Mouse (Mus musculus): ENCODE measurements around the gene Dscaml1. TPM values are rescaled to one million over a fixed set of nuclear protein-coding genes. Genes with fewer than 3 reads are reported as not detected.

Gene Dscaml1
- polyA plus RNA-seq, 1 experiment = 32.4 TPM

- H3K4me3 ChIP-seq (ENCODE audit: control insufficient read depth, low read depth, low read length) = no peak overlapping the region
- H3K36me3 ChIP-seq (ENCODE audit: control insufficient read depth, insufficient read depth, low read length) = no peaks in the 10 kb centered on the region
- H3K4me1 ChIP-seq (ENCODE audit: control insufficient read depth, insufficient read depth, low read length) = no peaks in the 10 kb centered on the region
- H3K27ac ChIP-seq (ENCODE audit: control insufficient read depth, insufficient read depth, low read depth, low read length) = no peak overlapping the region
- TF ChIP-seq CTCF (IDR thresholded peaks at IDR 0.05; ENCODE audit: control insufficient read depth, insufficient read depth, insufficient replicate concordance, low read depth, low read length) = no peak
- no peak for TF ChIP-seq POLR2A (IDR thresholded peaks at IDR 0.05; ENCODE audit: control insufficient read depth, low read depth, low read length)
- no peaks in the 10 kb centered on the region for H3K27me3 ChIP-seq (ENCODE audit: control insufficient read depth, insufficient read depth, low read length)
Observed at GRCm38 (mm10) chr9:45740584-45740980, 314.2 kb downstream of the Dscaml1 start.

GRCm38 (mm10) chr9:45745451-45745850 is 319.0 kb downstream of the Dscaml1 start:
- H3K4me3 ChIP-seq (ENCODE audit: control insufficient read depth, low read depth, low read length) = no peak overlapping the region
- no peaks in the 10 kb centered on the region for H3K36me3 ChIP-seq (ENCODE audit: control insufficient read depth, insufficient read depth, low read length)
- no peak overlapping the region for H3K27ac ChIP-seq (ENCODE audit: control insufficient read depth, insufficient read depth, low read depth, low read length)
- no peaks in the 10 kb centered on the region for H3K4me1 ChIP-seq (ENCODE audit: control insufficient read depth, insufficient read depth, low read length)
- no peak for TF ChIP-seq POLR2A (IDR thresholded peaks at IDR 0.05; ENCODE audit: control insufficient read depth, low read depth, low read length)
- no peak for TF ChIP-seq CTCF (IDR thresholded peaks at IDR 0.05; ENCODE audit: control insufficient read depth, insufficient read depth, insufficient replicate concordance, low read depth, low read length)
- no peaks in the 10 kb centered on the region for H3K27me3 ChIP-seq (ENCODE audit: control insufficient read depth, insufficient read depth, low read length)

- no peak overlapping the region for H3K27ac ChIP-seq (ENCODE audit: control insufficient read depth, insufficient read depth, low read depth, low read length)
- TF ChIP-seq POLR2A (IDR thresholded peaks at IDR 0.05; ENCODE audit: control insufficient read depth, low read depth, low read length) = no peak
- TF ChIP-seq CTCF (IDR thresholded peaks at IDR 0.05; ENCODE audit: control insufficient read depth, insufficient read depth, insufficient replicate concordance, low read depth, low read length) = no peak
- no peaks in the 10 kb centered on the region for H3K4me1 ChIP-seq (ENCODE audit: control insufficient read depth, insufficient read depth, low read length)
- H3K4me3 ChIP-seq (ENCODE audit: control insufficient read depth, low read depth, low read length) = no peak overlapping the region
- no peaks in the 10 kb centered on the region for H3K27me3 ChIP-seq (ENCODE audit: control insufficient read depth, insufficient read depth, low read length)
- H3K36me3 ChIP-seq (ENCODE audit: control insufficient read depth, insufficient read depth, low read length) = no peaks in the 10 kb centered on the region
Observed at GRCm38 (mm10) chr9:45749917-45750316, 323.5 kb downstream of the Dscaml1 start.

GRCm38 (mm10) chr9:45754452-45755091 is 328.1 kb downstream of the Dscaml1 start:
- no peak overlapping the region for H3K27ac ChIP-seq (ENCODE audit: control insufficient read depth, insufficient read depth, low read depth, low read length)

GRCm38 (mm10) chr9:45766195-45766594 is 339.8 kb downstream of the Dscaml1 start:
- TF ChIP-seq POLR2A (IDR thresholded peaks at IDR 0.05; ENCODE audit: control insufficient read depth, low read depth, low read length) (no peak), CTCF (IDR thresholded peaks at IDR 0.05; ENCODE audit: control insufficient read depth, insufficient read depth, insufficient replicate concordance, low read depth, low read length) (no peak)
- Histone ChIP-seq H3K4me3 (ENCODE audit: control insufficient read depth, low read depth, low read length) (no peak overlapping the region), H3K4me1 (ENCODE audit: control insufficient read depth, insufficient read depth, low read length) (peaks cover 19% of the 10 kb centered on the region), H3K27ac (ENCODE audit: control insufficient read depth, insufficient read depth, low read depth, low read length) (no peak overlapping the region), H3K27me3 (ENCODE audit: control insufficient read depth, insufficient read depth, low read length) (no peaks in the 10 kb centered on the region), H3K36me3 (ENCODE audit: control insufficient read depth, insufficient read depth, low read length) (no peaks in the 10 kb centered on the region)

More at GRCm38 (mm10) chr9:45754452-45755091, 328.1 kb downstream of the Dscaml1 start:
- H3K36me3 ChIP-seq (ENCODE audit: control insufficient read depth, insufficient read depth, low read length) = no peaks in the 10 kb centered on the region
- TF ChIP-seq CTCF (IDR thresholded peaks at IDR 0.05; ENCODE audit: control insufficient read depth, insufficient read depth, insufficient replicate concordance, low read depth, low read length) (peak; percentile 79; the same call in 1 of the 2 replicates), POLR2A (IDR thresholded peaks at IDR 0.05; ENCODE audit: control insufficient read depth, low read depth, low read length) (no peak)
- no peaks in the 10 kb centered on the region for H3K27me3 ChIP-seq (ENCODE audit: control insufficient read depth, insufficient read depth, low read length)
- no peaks in the 10 kb centered on the region for H3K4me1 ChIP-seq (ENCODE audit: control insufficient read depth, insufficient read depth, low read length)
- H3K4me3 ChIP-seq (ENCODE audit: control insufficient read depth, low read depth, low read length) = no peak overlapping the region

- no peak overlapping the region for H3K4me3 ChIP-seq (ENCODE audit: control insufficient read depth, low read depth, low read length)
- no peak for TF ChIP-seq POLR2A (IDR thresholded peaks at IDR 0.05; ENCODE audit: control insufficient read depth, low read depth, low read length)
- TF ChIP-seq CTCF (IDR thresholded peaks at IDR 0.05; ENCODE audit: control insufficient read depth, insufficient read depth, insufficient replicate concordance, low read depth, low read length) = no peak
- no peaks in the 10 kb centered on the region for H3K36me3 ChIP-seq (ENCODE audit: control insufficient read depth, insufficient read depth, low read length)
- no peaks in the 10 kb centered on the region for H3K27me3 ChIP-seq (ENCODE audit: control insufficient read depth, insufficient read depth, low read length)
- H3K27ac ChIP-seq (ENCODE audit: control insufficient read depth, insufficient read depth, low read depth, low read length) = no peak overlapping the region
- peaks cover 19% of the 10 kb centered on the region for H3K4me1 ChIP-seq (ENCODE audit: control insufficient read depth, insufficient read depth, low read length)
Observed at GRCm38 (mm10) chr9:45767155-45767554, 340.7 kb downstream of the Dscaml1 start.

GRCm38 (mm10) chr9:45768421-45768820 is 342.0 kb downstream of the Dscaml1 start:
- TF ChIP-seq POLR2A (IDR thresholded peaks at IDR 0.05; ENCODE audit: control insufficient read depth, low read depth, low read length) (0 out of 2 replicates have a peak, but pooled peaks have one; percentile 40), CTCF (IDR thresholded peaks at IDR 0.05; ENCODE audit: control insufficient read depth, insufficient read depth, insufficient replicate concordance, low read depth, low read length) (no peak)
- Histone ChIP-seq H3K27me3 (ENCODE audit: control insufficient read depth, insufficient read depth, low read length) (no peaks in the 10 kb centered on the region), H3K4me3 (ENCODE audit: control insufficient read depth, low read depth, low read length) (peak overlapping the region; percentile 81), H3K36me3 (ENCODE audit: control insufficient read depth, insufficient read depth, low read length) (no peaks in the 10 kb centered on the region), H3K27ac (ENCODE audit: control insufficient read depth, insufficient read depth, low read depth, low read length) (peak overlapping the region; percentile 34; the same call in 1 of the 2 replicates), H3K4me1 (ENCODE audit: control insufficient read depth, insufficient read depth, low read length) (peaks cover 19% of the 10 kb centered on the region)
